Mouse (Mus musculus) cerebellum, adult 8-10 months (tissue): ENCODE results near the gene Slc3a1.

Experiments used
- DNase-seq: peaks from one replicate; pipeline ENCODE4 v3.0.0; 2022

The Slc3a1 gene

DNA sequence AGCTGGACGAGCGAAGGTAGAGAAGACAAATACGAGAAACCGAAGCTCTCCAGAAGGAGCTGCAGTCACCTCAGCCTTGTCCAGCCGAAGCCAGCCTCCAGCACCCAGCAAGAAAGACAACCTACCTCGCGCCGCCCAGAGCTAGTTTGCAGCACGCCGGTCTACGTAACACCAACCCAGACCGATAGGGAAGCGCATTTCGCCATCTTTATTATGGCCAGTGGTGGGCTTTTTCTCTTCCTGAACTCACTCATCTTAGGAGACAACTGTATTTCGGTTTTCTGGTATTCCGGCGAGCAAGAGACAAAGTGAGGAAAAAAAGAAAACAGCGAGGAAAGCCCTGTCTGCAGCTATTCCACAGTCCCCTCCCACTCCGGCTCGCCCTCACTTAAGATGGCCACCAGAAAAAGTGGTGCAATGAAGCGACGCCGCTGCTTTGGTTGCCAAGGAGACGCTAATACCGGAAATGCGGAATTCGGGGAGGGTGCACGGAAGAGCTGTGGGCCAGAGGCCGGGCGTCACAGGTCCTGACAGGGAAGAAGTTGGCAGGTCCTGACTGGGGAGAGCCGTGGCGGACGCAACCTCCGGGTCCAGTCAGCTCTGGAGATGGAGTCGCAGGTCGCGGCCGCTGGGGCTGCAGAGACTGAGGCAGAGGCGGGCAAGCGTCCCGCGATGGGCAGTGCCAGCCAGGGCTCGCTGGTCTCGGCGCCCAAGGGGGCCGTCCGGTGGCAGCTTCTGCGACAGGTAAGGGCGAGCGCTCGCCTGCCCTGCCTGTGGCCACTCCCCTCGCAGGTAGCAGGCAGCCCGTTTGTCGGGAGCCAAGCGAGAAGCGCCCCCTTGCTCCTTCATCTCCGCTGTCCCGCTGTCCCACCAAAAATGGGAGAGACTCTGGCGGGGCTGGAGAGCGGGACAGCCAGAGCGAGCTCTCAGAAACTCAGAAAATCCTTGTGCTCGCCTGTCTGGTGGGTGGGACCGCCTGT, 62.2 kb downstream of the Slc3a1 start, which contains the start of the genes Prepl and Camkmt:
Gene Prepl, minus strand, starts transcription at position 122 of the 980 bp plus-strand sequence.
Gene Camkmt, plus strand, starts transcription at position 433 of the 980 bp plus-strand sequence.
- DNase-seq, result peak; percentile 97

DNA sequence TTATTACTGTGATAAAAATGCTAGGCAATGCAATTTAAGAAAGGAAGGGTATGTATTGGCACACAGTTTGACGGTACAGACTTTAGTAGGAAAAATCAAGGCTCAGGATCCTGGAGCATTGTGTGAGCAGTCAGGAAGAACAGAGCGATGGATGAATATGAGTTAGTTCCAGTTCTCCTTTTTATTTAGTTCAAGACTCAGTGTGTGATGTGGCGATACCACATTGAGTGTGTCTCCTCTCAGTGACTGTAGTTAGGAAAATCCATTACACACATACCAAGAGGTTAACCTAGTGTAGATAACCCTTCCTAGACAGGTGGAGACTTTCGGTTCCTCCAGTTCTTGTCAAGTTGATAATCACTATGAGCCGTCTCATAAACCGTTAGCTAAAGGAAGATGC, 63.6 kb downstream of the Slc3a1 start:
- no peak for DNase-seq

DNA sequence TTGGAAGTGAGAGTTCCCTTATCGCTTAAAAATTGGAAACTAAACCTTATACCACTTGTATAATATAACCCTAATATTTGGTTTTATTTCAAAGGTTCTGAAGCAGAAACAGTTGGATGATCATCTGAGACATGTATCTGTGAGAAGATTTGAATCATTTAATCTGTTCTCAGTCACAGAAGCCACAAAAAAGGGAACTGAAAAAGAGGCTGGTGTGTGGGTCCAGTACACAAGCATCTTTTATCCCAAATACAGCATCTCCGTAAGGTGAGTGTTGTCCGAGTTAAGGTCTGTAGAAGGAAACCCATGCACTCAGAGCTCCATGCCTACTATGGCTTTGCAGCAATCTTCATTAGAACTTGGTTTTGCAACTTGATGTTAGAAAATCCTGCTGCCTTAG, 68.2 kb downstream of the Slc3a1 start:
- DNase-seq, result no peak

DNA sequence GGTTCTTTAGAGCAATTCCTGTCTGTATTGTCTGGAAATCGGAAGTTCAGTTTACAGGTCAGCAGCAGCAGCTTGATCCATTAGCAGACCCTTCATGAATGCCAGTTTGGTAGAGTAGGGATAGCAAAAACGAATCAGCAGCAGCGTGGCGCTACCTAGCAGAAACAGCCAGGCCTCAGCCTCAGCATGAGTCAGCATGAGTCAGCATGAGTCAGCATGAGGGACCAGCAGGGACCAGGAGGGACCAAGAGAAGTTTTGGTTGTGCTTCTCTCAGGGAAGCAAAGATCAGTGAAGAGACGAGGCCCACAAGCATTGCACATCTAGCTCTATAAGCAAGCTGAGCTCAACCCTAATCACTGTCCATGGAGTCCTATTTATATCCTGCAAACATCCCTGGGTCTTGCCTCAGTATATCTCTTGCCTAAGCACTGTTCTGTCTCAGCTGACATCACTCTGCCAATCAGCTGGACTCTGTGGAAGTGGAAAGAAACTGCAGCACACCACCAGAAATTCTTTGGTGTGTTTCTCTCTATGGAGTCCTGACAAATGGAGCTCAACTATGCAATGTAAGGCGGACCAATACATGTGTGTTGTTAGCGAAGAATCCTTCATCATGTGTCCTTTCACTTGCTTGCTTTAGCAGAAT, 70.6 kb downstream of the Slc3a1 start:
- DNase-seq, result no peak

DNA sequence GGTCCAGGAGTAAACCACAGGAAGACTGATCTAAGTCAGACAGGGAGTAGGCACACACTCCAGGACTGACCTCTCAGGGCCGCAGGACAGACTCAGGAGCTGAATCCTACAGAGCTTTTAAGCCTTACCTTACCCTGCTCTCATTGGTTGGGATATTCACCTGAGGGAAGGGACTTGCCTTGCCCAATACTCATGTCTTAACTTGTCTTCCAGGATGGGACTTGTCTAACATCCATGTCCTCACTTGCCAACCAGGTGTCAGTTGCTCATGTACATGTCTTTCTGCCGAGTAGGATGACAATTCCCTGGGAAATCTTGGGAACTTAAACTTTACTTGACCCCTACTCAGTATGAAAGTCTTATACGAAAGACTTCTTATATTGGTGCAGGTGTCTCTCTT, 72.1 kb downstream of the Slc3a1 start:
- DNase-seq, result no peak

DNA sequence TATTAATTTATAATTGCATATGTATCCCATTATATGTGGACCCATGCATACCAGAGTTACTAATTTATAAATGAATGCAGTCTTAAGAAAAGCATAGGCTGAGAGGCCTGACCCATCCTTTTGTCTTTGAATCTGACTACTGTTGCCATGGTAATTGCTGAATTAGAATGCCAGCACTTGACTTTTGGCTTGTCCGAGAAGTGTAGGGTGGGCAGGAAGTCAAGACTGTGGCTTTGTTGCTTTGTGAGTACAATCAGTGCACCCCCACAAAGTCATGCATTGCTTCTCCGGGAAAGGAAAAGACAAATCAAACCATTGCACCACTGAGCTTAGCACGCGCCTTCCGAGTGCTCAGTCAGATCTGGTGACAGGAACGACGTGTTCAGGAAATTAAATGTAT, 73.6 kb downstream of the Slc3a1 start:
- no peak for DNase-seq

DNA sequence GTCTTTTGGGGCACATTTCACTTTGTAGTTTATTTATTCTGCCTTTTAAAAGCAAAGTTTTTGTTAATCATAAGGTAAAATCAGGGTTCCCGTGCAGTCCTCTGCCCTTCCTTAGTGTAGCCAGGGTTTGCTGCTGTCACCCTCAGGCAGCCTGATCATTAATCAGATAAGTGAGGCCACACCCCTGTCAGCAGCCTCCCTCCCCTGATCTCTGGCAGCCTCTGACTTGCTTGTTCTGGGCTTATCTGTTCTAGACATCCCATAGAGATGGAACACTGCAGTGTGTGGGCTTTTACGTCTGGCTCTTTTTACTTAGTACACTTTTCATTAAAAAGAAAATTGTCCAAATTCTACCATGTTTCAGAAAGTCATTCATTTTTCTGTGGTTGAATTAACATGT, 75.1 kb downstream of the Slc3a1 start:
- DNase-seq, result no peak

DNA sequence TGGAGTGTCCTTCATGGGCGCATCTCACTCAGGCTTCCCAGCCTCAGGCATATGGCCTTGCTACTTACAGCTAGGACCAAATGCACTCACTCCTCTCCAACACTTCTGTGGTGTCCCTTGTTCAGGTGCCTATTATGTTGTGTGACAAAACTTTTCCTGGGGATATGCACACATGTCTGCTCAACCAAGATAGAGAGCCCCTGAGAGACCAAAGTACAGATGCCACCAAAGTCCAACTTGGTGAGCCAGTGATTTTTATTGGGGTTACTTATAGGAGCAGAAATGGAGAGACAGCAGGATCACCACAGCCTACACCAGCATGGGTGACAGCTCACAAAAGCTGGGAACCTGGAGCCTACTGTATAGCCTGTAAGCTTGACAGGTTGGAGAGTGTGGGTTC, 82.5 kb downstream of the Slc3a1 start:
- DNase-seq, result no peak

DNA sequence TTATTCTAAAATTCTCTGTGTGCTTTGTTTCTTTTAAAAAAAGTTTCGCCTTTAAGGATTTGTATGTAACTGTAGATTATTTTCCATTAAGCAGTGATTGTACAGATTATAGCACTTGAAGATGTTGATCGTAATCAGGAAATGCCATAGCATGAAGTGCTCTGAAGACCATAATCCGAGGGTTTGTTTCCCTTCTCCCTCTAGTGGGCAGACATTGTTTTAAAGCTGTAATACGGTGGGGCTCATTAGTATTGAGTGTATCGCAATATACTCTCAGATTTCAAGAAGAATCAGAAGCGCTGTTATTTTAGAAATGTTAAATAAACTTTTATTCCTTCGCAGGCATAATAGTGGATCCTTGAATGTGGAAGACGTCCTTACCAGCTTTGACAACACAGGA, 85.3 kb downstream of the Slc3a1 start:
- no peak for DNase-seq
